Mouse (Mus musculus): ENCODE measurements at regions not wholly inside any gene's neighbourhood (a gene's known extent, or its start where the extent isn't known, plus 50 kb on each side); places are given as distances from the start of the nearest gene placed in this dataset.

DNA sequence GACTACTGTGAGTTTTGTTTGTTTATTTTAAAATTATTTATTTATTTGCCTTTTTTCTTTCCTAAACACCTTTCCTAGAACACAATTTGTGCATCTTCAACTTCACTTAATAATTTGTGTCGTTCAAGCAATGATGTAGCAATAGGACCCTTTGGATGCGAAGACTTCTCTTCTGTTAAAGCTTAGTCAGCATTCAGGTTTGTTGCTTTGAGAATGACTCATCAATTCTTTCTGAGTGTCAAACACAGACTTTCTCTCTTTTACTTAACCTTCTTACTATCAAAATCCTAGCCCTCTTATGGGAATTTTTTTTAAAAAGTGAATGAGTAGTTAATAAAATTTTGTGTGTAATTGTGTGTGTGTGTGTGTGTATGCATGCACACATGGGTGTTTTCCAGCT, 211.3 kb downstream of the Ets1 start:
- ATAC-seq (ENCODE audit: insufficient number of reproducible peaks, insufficient read depth, low FRiP score, low TSS enrichment, low read depth), result no peak
- H3K9ac ChIP-seq (replicated peaks), result no peak overlapping the region
- H3K4me1 ChIP-seq (replicated peaks), result peaks cover 6% of the 10 kb centered on the region
- H3K4me2 ChIP-seq, result no peak overlapping the region
- no peak overlapping the region for H3K27ac ChIP-seq
- WGBS, result 87% methylated on average over 2 of the region's 2 CpGs
- no peaks in the 10 kb centered on the region for H3K36me3 ChIP-seq
- H3K4me3 ChIP-seq (replicated peaks), result no peak overlapping the region
- no peaks in the 10 kb centered on the region for H3K27me3 ChIP-seq
- H3K9me3 ChIP-seq, result 0 out of 2 replicates have a peak, but pooled peaks cover 5% of the 10 kb centered on the region

DNA sequence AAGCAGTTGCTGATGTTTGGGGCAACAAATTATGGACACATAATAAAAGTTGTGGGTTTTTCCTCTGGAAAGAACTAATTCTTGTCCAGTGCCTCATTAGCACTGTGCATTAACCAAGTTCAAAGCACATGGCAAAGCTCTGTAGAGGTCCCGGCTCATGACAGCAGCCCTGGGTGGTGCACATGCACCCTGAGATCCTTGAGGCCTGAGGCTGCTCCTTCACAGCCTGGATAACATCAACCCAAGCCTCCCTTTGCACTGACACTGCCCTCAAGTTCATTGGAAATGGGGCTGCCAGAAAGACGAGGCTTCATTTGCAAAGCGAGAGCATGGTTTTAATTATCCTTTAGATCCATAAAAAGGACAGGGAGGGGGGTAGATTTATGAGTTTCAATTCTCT, 216.3 kb downstream of the Ets1 start:
- no peaks in the 10 kb centered on the region for H3K9me3 ChIP-seq
- H3K4me1 ChIP-seq (replicated peaks), result peaks cover 11% of the 10 kb centered on the region
- no peak overlapping the region for H3K4me3 ChIP-seq (replicated peaks)
- H3K36me3 ChIP-seq, result no peaks in the 10 kb centered on the region
- peak overlapping the region; percentile 20; the same call in 1 of the 2 replicates for H3K27ac ChIP-seq
- H3K4me2 ChIP-seq, result no peak overlapping the region
- no peaks in the 10 kb centered on the region for H3K27me3 ChIP-seq
- no peak for ATAC-seq (ENCODE audit: insufficient number of reproducible peaks, insufficient read depth, low FRiP score, low TSS enrichment, low read depth)
- 17% methylated on average over 3 of the region's 3 CpGs for WGBS
- no peak overlapping the region for H3K9ac ChIP-seq (replicated peaks)

DNA sequence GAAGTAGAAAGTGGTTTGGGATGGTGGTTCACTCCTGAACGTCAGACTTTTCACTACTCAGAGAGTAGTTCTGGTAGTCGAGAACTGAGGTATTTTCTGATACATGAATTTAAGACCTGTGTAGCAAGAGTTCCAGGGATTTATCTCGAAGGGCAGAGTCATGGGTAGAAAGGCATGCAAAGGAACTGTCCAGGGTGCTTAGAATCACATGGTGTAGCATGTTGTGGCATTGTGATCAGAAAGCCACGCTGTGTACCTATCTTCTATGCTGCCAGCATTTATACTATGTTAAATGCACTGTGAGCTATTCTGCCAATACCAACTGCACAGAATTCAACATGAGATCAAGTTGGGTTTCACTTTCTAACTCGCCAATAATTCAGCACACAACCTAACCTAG, 227.3 kb downstream of the Ets1 start:
- Histone ChIP-seq H3K9me3 (no peaks in the 10 kb centered on the region), H3K4me1 (replicated peaks) (no peaks in the 10 kb centered on the region; the same call in 1 of the 2 replicates), H3K4me3 (replicated peaks) (no peak overlapping the region), H3K4me2 (no peak overlapping the region), H3K9ac (replicated peaks) (no peak overlapping the region), H3K27ac (no peak overlapping the region), H3K36me3 (no peaks in the 10 kb centered on the region), H3K27me3 (no peaks in the 10 kb centered on the region)
- 69% methylated on average over 5 of the region's 5 CpGs for WGBS
- no peak for ATAC-seq (ENCODE audit: insufficient number of reproducible peaks, insufficient read depth, low FRiP score, low TSS enrichment, low read depth)

DNA sequence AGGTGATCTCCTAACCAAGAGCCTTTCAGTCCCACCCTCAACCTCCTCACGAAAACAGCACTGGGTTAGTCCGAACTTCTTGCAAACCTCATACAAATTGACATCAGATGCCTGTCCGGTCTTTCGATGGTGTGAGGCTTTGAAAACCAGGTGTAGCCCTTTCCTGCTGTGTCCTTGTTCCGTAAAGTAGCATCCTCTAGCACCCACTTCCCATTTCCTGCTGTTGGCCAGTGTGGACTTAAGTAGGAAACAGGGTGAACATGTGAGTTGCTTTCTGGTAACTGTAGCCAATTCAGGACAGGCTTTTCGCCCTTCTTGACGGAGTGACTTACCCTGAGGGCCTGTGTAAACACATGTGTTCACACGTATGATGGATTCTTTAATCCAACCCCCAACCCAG, 232.9 kb downstream of the Ets1 start:
- Histone ChIP-seq H3K36me3 (no peaks in the 10 kb centered on the region), H3K4me2 (no peak overlapping the region), H3K4me3 (replicated peaks) (no peak overlapping the region), H3K27me3 (no peaks in the 10 kb centered on the region), H3K9ac (replicated peaks) (no peak overlapping the region), H3K27ac (no peak overlapping the region), H3K4me1 (replicated peaks) (no peaks in the 10 kb centered on the region), H3K9me3 (no peaks in the 10 kb centered on the region)
- ATAC-seq (ENCODE audit: insufficient number of reproducible peaks, insufficient read depth, low FRiP score, low TSS enrichment, low read depth), result no peak
- 76% methylated on average over 8 of the region's 8 CpGs for WGBS

DNA sequence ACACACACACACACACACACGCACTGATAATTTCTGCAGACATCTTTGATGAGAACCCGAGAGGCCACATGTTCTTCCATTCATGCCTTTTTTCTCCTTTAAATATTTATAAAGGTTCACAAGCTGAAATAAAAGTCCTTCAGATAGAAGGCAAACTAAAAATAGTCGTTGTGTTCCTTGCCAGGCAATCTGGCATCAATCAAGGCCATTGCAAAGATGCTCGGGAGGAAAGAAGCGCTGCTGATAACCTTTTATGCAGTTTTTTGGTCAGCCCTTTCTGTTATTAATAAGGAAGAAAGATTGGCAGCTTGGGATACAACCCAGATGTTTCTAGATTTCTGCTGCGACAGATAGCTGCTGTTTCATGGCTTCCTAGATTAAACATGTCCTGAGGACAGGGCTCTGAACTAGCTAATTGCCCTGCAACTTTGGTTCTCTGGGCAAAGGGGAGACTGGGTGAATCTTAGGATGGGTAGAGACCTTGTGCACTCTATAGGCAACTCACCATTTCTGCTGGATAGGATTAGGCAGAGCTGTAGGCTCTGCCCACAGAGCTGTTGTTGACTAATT, 238.4 kb downstream of the Ets1 start:
- no peak for ATAC-seq (ENCODE audit: insufficient number of reproducible peaks, insufficient read depth, low FRiP score, low TSS enrichment, low read depth)
- Histone ChIP-seq H3K36me3 (no peaks in the 10 kb centered on the region), H3K27me3 (no peaks in the 10 kb centered on the region), H3K9me3 (no peaks in the 10 kb centered on the region), H3K27ac (no peak overlapping the region), H3K9ac (replicated peaks) (no peak overlapping the region), H3K4me1 (replicated peaks) (0 out of 2 replicates have a peak, but pooled peaks cover 6% of the 10 kb centered on the region), H3K4me2 (no peak overlapping the region), H3K4me3 (replicated peaks) (no peak overlapping the region)
- WGBS, result 54% methylated on average over 6 of the region's 6 CpGs

DNA sequence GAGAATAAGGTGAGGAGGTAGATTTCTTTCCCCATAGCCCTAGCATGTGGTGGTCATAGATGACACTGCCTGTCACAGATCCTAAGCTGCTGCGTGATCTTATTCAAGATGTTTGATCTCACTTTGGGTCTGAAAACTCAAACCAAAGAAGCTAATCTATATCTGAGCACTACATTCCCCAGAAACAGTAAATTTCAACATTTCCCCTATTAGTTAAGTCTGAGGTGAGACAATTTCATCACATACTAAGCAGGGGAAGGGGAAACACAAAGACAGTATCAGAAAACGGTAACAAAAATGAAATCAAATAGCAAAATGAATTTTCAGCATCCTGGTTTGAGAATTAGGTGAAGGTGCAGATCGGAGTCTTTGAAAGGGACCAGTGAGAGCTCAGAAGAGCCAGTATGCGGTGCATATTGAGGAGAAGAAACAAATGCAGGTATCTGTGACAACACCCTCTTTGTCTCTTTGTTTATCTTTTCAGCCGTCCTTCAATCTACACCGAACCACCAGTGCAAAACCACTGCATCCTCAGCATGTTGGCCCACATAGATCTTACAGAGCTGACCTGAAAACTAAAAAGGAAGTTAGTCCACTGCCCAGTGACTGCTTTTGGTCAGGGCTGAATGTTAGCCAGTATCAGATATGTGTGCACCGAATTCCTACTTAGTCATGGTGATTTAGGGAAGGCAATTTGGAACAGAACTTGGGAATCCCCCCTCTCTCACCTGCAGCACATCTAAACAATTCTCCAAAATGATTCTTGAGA, 247.0 kb downstream of the Ets1 start:
- WGBS, result 86% methylated on average over 7 of the region's 7 CpGs
- Histone ChIP-seq H3K4me2 (no peak overlapping the region), H3K27ac (no peak overlapping the region)

DNA sequence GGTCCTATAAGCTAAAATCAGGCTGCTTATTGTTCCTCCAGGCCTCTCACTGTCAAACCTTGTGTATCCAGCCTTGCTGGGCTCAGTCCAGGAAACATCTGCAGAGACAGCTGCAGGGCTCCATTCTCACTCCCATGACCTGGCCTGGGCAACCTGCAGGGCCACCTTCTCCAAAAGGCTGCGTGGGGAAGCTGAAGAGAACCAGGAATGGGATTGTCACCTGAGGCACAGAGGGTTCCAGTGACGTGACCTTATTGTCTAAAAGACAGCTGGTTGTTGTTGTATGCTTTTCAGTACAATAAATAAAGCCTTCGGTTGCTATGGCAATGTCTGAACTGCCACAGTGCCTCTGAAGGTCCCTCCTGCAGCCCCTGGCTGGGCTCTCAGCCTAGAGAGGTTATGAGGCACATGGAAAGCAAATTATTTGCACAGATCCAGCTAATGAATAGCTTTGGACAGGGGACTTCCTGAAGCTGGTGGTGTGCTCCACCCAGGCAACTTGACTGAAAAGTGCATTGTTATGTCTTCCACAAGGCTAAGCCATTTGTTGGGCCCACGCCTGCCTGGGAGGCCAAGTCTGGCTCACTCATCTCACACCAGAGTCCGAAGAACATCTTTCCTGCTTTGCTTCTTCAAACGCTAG, 250.1 kb downstream of the Ets1 start:
- Histone ChIP-seq H3K9ac (replicated peaks) (no peak overlapping the region), H3K4me2 (no peak overlapping the region), H3K4me3 (replicated peaks) (no peak overlapping the region), H3K27ac (peak overlapping the region; percentile 45; the same call in 1 of the 2 replicates), H3K4me1 (replicated peaks) (peaks cover 14% of the 10 kb centered on the region), H3K9me3 (no peaks in the 10 kb centered on the region), H3K36me3 (no peaks in the 10 kb centered on the region), H3K27me3 (no peaks in the 10 kb centered on the region)
- no peak for ATAC-seq (ENCODE audit: insufficient number of reproducible peaks, insufficient read depth, low FRiP score, low TSS enrichment, low read depth)
- WGBS, result 66% methylated on average over 6 of the region's 6 CpGs

More for the DNA sequence above, 247.0 kb downstream of the Ets1 start:
- no peak for ATAC-seq (ENCODE audit: insufficient number of reproducible peaks, insufficient read depth, low FRiP score, low TSS enrichment, low read depth)
- H3K27me3 ChIP-seq, result no peaks in the 10 kb centered on the region
- H3K36me3 ChIP-seq, result no peaks in the 10 kb centered on the region
- H3K4me3 ChIP-seq (replicated peaks), result no peak overlapping the region
- H3K4me1 ChIP-seq (replicated peaks), result peaks cover 14% of the 10 kb centered on the region
- H3K9me3 ChIP-seq, result no peaks in the 10 kb centered on the region
- H3K9ac ChIP-seq (replicated peaks), result no peak overlapping the region

DNA sequence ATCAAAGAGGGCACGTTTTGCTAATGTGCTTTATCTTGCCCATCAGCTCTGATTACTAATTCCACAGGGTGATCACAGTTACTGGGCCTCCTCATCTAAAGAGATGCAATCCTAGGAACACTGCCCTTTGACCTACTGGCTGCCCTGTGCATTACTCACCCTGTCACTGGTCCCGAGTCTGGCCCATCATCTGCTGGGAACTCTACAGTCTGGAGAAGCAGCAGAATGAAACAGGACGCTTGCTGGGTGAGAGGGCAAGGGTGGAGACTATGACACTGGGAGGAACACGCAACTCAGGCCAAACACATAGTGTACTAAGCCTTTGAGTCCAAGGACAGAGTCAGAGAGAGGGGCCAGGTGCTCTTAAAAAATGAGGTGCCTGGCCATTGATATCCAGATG, 263.8 kb downstream of the Ets1 start:
- no peak for ATAC-seq (ENCODE audit: insufficient number of reproducible peaks, insufficient read depth, low FRiP score, low TSS enrichment, low read depth)
- Histone ChIP-seq H3K36me3 (no peaks in the 10 kb centered on the region), H3K27ac (no peak overlapping the region), H3K4me1 (replicated peaks) (no peaks in the 10 kb centered on the region), H3K9me3 (no peaks in the 10 kb centered on the region), H3K9ac (replicated peaks) (no peak overlapping the region), H3K4me3 (replicated peaks) (no peak overlapping the region), H3K27me3 (no peaks in the 10 kb centered on the region), H3K4me2 (no peak overlapping the region)
- WGBS, result 18% methylated on average over 4 of the region's 4 CpGs

DNA sequence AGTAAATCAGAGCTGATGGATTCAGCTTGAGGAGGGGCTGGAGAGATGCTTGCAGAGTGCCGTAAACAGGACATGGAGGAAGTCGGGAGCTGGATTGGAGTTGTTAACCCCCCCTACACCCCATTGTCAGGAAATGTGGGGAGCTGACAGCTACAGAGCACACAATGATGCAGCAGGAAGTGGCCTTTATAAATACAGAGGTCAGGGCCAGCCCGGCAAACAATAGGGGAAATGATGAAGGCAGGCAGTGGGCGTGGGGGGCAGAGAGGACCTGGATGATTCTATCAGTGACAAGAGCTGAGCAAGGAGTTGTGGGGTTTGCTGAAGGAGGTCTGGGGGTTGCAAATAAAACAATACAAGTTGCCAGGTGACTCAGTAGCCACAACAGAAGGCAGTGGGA, 265.3 kb downstream of the Ets1 start:
- ATAC-seq (ENCODE audit: insufficient number of reproducible peaks, insufficient read depth, low FRiP score, low TSS enrichment, low read depth), result no peak
- no peaks in the 10 kb centered on the region for H3K27me3 ChIP-seq
- no peak overlapping the region for H3K9ac ChIP-seq (replicated peaks)
- no peaks in the 10 kb centered on the region for H3K36me3 ChIP-seq
- no peak overlapping the region for H3K4me3 ChIP-seq (replicated peaks)
- H3K4me2 ChIP-seq, result no peak overlapping the region
- WGBS, result 72% methylated on average over 4 of the region's 4 CpGs
- no peak overlapping the region for H3K27ac ChIP-seq
- H3K9me3 ChIP-seq, result no peaks in the 10 kb centered on the region
- no peaks in the 10 kb centered on the region for H3K4me1 ChIP-seq (replicated peaks)

DNA sequence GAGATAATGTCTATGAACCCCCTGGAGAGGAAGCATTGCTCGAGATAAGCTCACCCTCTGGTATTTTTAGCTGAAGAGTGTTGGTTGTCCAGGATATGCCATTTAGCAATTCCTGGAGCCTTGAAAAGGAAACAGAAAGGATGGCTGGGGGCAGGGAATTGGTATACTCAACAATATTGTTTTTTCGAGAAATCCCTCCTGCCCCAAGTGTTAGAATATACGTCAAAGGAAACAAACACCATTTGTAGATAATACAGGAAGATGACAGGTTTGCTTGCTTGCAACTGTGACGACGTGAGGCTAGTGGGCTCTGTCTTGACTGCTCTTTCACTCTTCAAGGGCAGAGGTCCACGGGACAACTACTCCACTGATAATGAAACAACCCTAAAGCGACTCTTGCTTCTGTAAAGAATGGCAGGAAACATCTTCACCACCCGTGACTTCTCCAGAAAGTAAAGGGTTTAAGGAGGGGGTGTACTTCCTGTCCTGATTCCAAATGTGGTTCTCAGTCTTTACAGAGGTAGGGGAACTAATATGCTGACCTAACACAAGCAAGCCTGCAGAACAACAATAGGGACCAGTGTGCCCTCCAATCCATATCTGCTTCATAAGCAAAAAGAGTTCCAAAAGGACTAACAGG, 270.3 kb downstream of the Ets1 start:
- 84% methylated on average over 8 of the region's 8 CpGs for WGBS
- H3K4me1 ChIP-seq (replicated peaks), result no peaks in the 10 kb centered on the region
- no peak overlapping the region for H3K4me2 ChIP-seq
- H3K9ac ChIP-seq (replicated peaks), result no peak overlapping the region
- no peaks in the 10 kb centered on the region for H3K9me3 ChIP-seq
- ATAC-seq (ENCODE audit: insufficient number of reproducible peaks, insufficient read depth, low FRiP score, low TSS enrichment, low read depth), result no peak
- H3K36me3 ChIP-seq, result no peaks in the 10 kb centered on the region
- no peak overlapping the region for H3K27ac ChIP-seq
- no peak overlapping the region for H3K4me3 ChIP-seq (replicated peaks)
- H3K27me3 ChIP-seq, result no peaks in the 10 kb centered on the region

DNA sequence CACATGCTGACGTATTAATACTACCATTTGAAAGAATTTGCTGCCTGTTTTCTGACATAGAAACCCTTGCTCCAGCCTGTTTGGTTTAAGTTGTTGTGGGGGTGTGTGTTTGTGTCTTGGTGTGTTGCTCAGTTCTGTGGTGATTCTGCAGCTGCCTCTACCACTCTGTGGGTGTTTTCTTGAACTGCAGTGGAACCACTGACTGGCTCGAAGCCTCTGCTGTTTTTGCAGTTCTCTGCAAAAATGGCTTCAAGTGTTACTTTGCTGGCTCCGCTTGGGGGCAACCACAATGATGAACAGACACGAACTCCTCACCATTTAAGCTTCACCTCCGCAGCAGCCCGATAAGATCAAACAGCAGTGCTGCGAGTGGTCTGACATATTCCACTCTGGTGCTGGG, 274.6 kb downstream of the Ets1 start:
- Histone ChIP-seq H3K27ac (no peak overlapping the region), H3K9ac (replicated peaks) (no peak overlapping the region), H3K4me2 (no peak overlapping the region), H3K27me3 (no peaks in the 10 kb centered on the region), H3K36me3 (no peaks in the 10 kb centered on the region), H3K4me1 (replicated peaks) (no peaks in the 10 kb centered on the region), H3K9me3 (no peaks in the 10 kb centered on the region), H3K4me3 (replicated peaks) (no peak overlapping the region)
- ATAC-seq (ENCODE audit: insufficient number of reproducible peaks, insufficient read depth, low FRiP score, low TSS enrichment, low read depth), result no peak
- 76% methylated on average over 7 of the region's 7 CpGs for WGBS

Data from limb, embryonic 12.5 days (tissue).